Mouse (Mus musculus): ENCODE results near the gene Tmem229b.

GRCm38 (mm10) chr12:78929900-78930299 is 77.5 kb downstream of the Tmem229b start:
- TF ChIP-seq POLR2A (IDR thresholded peaks at IDR 0.05; ENCODE audit: insufficient read depth, low read depth, low read length) (no peak), CTCF (IDR thresholded peaks at IDR 0.05; ENCODE audit: insufficient read depth, low read depth, low read length) (no peak)
